Mouse (Mus musculus) left cerebral cortex, adult 18-20 months (tissue): ENCODE data around the gene Pih1d1. TPM values are rescaled to one million over a fixed set of nuclear protein-coding genes. Genes with fewer than 3 reads are reported as not detected.
"Not testable (repeated sequence)": the region's sequence is repeated elsewhere in the genome, so short reads cannot be mapped to it uniquely, and the experiment has no call there.

Experiments used
- DNase-seq, 2 experiments: peaks; one replicate each; pipeline ENCODE4 v3.0.0; 2021 to 2022; ENCODE audit warnings: low spot score in 2 of 2, mixed read lengths in 1 of 2
- long read RNA-seq, 2 experiments: library from polyadenylated mRNA; stranded (forward); transcript quantifications; one replicate each; pipeline ENCODE4 v2.0.0; 2021
- total RNA-seq, 2 experiments: library from RNA; stranded (reverse); gene quantifications; 2 replicates each; pipeline ENCODE4 v1.2.3; 2021

The Pih1d1 gene
- 10 to 100 TPM; 46.7 to 51.7 TPM for total RNA-seq
- long read RNA-seq, experiment 1, transcript Pih1d1-201 (10 exons, 1,185 nt), result major isoform, 7 of 22 reads
- long read RNA-seq, experiment 1, partial matches to known transcripts, result 7 of 22 reads
- long read RNA-seq, experiment 1, other reads (novel, unspliced or antisense), result 5 of 22 reads
- long read RNA-seq, experiment 2, transcript Pih1d1-201 (10 exons, 1,185 nt), result major isoform, 8 of 20 reads
- long read RNA-seq, experiment 2, partial matches to known transcripts, result 5 of 20 reads
- long read RNA-seq, experiment 2, other reads (novel, unspliced or antisense), result 3 of 20 reads

- DNase-seq, result peak; percentile 96 to 99
These were observed at the start of gene Pih1d1, which contains the start of gene Aldh16a1 for GRCm38 (mm10) chr7:45154096-45154992. Pih1d1 (plus strand) TSS chr7:45154303. Aldh16a1 (minus strand) TSS chr7:45154584.

GRCm38 (mm10) chr7:45104941-45105340, 49.2 kb upstream of the Pih1d1 start:
- no peak for DNase-seq

- DNase-seq, result no peak
These were observed 48.6 kb upstream of the Pih1d1 start for GRCm38 (mm10) chr7:45105491-45105890.

GRCm38 (mm10) chr7:45106441-45106840, 47.7 kb upstream of the Pih1d1 start:
- no peak for DNase-seq

GRCm38 (mm10) chr7:45107052-45107645, 47.0 kb upstream of the Pih1d1 start:
- no peak for DNase-seq

GRCm38 (mm10) chr7:45110089-45110488, 44.0 kb upstream of the Pih1d1 start:
- not testable (repeated sequence) for DNase-seq

- DNase-seq, result no peak
These were observed 42.2 kb upstream of the Pih1d1 start for GRCm38 (mm10) chr7:45111940-45112339.

- no peak for DNase-seq
These were observed 41.6 kb upstream of the Pih1d1 start for GRCm38 (mm10) chr7:45112529-45112928.

- no peak for DNase-seq
These were observed 40.6 kb upstream of the Pih1d1 start for GRCm38 (mm10) chr7:45113476-45113875.

GRCm38 (mm10) chr7:45117566-45117965, 36.5 kb upstream of the Pih1d1 start:
- no peak for DNase-seq

- DNase-seq, result no peak
These were observed 35.8 kb upstream of the Pih1d1 start for GRCm38 (mm10) chr7:45118336-45118735.

GRCm38 (mm10) chr7:45119780-45120709, 34.1 kb upstream of the Pih1d1 start:
- DNase-seq, result no peak

- DNase-seq, result no peak
These were observed 32.7 kb upstream of the Pih1d1 start for GRCm38 (mm10) chr7:45121404-45121803.

- DNase-seq, result no peak
These were observed 32.1 kb upstream of the Pih1d1 start for GRCm38 (mm10) chr7:45121966-45122365.

- DNase-seq, result no peak
These were observed 31.4 kb upstream of the Pih1d1 start for GRCm38 (mm10) chr7:45122561-45123185.

- DNase-seq, result no peak
These were observed 30.9 kb upstream of the Pih1d1 start for GRCm38 (mm10) chr7:45123186-45123570.

GRCm38 (mm10) chr7:45124224-45125143, 29.6 kb upstream of the Pih1d1 start, which contains the start of gene Rps11:
Rps11 (minus strand) TSS chr7:45124439.
- DNase-seq, result peak; percentile 99

GRCm38 (mm10) chr7:45125144-45125600, 28.9 kb upstream of the Pih1d1 start:
- no peak for DNase-seq

GRCm38 (mm10) chr7:45125649-45126048, 28.5 kb upstream of the Pih1d1 start:
- not testable (repeated sequence) for DNase-seq
